Mouse (Mus musculus) thymus, adult 2 months (tissue): Measurements from ENCODE around the gene Atad3a. TPM values are rescaled to one million over a fixed set of nuclear protein-coding genes. Genes with fewer than 3 reads are reported as not detected.

Experiments used
- DNase-seq: peaks from one replicate; pipeline ENCODE4 v3.0.0; 2021
- H3K27ac ChIP-seq: fragments of 200-500 bp; 2 replicates; pipeline ENCODE4 v1.5.1; 2012; ENCODE audit warnings: low read length, control low read depth; ENCODE audit not compliant: control insufficient read depth, insufficient read depth
- H3K27me3 ChIP-seq: fragments of 200-500 bp; 2 replicates; pipeline ENCODE4 v1.6.1; 2012; ENCODE audit warnings: mild to moderate bottlenecking, low read length, moderate library complexity, mixed read lengths; ENCODE audit not compliant: control insufficient read depth, insufficient read depth
- H3K36me3 ChIP-seq: fragments of 200-500 bp; 2 replicates; pipeline ENCODE4 v1.6.1; 2012; ENCODE audit warnings: mild to moderate bottlenecking, low read length, moderate library complexity; ENCODE audit not compliant: control insufficient read depth, insufficient read depth
- H3K4me1 ChIP-seq: fragments of 200-500 bp; replicated peaks from 2 replicates; pipeline ENCODE4 v1.6.1; 2012; ENCODE audit warnings: low read length; ENCODE audit not compliant: control insufficient read depth, insufficient read depth
- H3K4me3 ChIP-seq: fragments of 200-500 bp; 2 replicates; pipeline ENCODE4 v1.5.1; 2012; ENCODE audit warnings: mild to moderate bottlenecking, low read length, control low read depth, moderate library complexity; ENCODE audit not compliant: control insufficient read depth, insufficient read depth
- CTCF ChIP-seq: fragments of 200-500 bp; IDR thresholded peaks from 2 replicates; pipeline ENCODE4 v1.5.1; 2012; ENCODE audit warnings: mild to moderate bottlenecking, control low read depth, low read length, moderate library complexity, borderline replicate concordance; ENCODE audit not compliant: control insufficient read depth, poor library complexity, insufficient read depth; ENCODE audit errors: extremely low read depth
- POLR2A ChIP-seq: fragments of 200-500 bp; IDR thresholded peaks from 2 replicates; pipeline ENCODE4 v1.6.1; 2012; ENCODE audit warnings: mild to moderate bottlenecking, low read length, control low read depth, moderate library complexity; ENCODE audit not compliant: control insufficient read depth, poor library complexity, insufficient read depth; ENCODE audit errors: extremely low read depth
- WGBS: fragments of 180-500 bp; shearing (Covaris S2); methylation state at CpG from one replicate; pipeline ENCODE4 v1.1.7; 2018; 5-methylcytosine and 5-hydroxymethylcytosine counted together
- polyA plus RNA-seq: library from polyadenylated mRNA; depleted of rRNA; stranded (reverse); fragments of >200 nt; gene quantifications from 2 replicates; pipeline ENCODE4 v1.2.3, GENCODE M21; 2012

The Atad3a gene
- polyA plus RNA-seq, 1 experiment, result 87.0 TPM

- peak overlapping the region; percentile 41 for H3K4me3 ChIP-seq
- H3K36me3 ChIP-seq, result no peaks in the 10 kb centered on the region
- H3K27me3 ChIP-seq, result no peaks in the 10 kb centered on the region
- whole genome bisulfite sequencing, result 2% methylated on average over 39 of the region's 39 CpGs
- 0 out of 2 replicates have a peak, but pooled peaks have one; percentile 17 for TF ChIP-seq POLR2A
- TF ChIP-seq CTCF, result peak; percentile 99
- no peak overlapping the region for H3K27ac ChIP-seq
- peak; percentile 81 for DNase-seq
- peaks cover 13% of the 10 kb centered on the region for H3K4me1 ChIP-seq
Measured at GRCm38 (mm10) chr4:155769880-155770512, 9.1 kb upstream of the Atad3a start.

GRCm38 (mm10) chr4:155769496-155769879 lies 8.6 kb upstream of the Atad3a start:
- Histone ChIP-seq H3K27ac (no peak overlapping the region), H3K27me3 (no peaks in the 10 kb centered on the region), H3K36me3 (no peaks in the 10 kb centered on the region), H3K4me3 (no peak overlapping the region), H3K4me1 (peaks cover 9% of the 10 kb centered on the region)
- 83% methylated on average over 5 of the region's 5 CpGs for WGBS
- no peak for TF ChIP-seq POLR2A
- DNase-seq, result no peak

GRCm38 (mm10) chr4:155762357-155762756 lies 1.5 kb upstream of the Atad3a start:
- H3K27ac ChIP-seq, result no peak overlapping the region
- WGBS, result 97% methylated on average over 3 of the region's 3 CpGs
- no peak for TF ChIP-seq POLR2A
- no peak for TF ChIP-seq CTCF
- H3K27me3 ChIP-seq, result no peaks in the 10 kb centered on the region
- H3K36me3 ChIP-seq, result no peaks in the 10 kb centered on the region
- no peak overlapping the region for H3K4me3 ChIP-seq
- DNase-seq, result no peak
- H3K4me1 ChIP-seq, result peaks cover 9% of the 10 kb centered on the region

GRCm38 (mm10) chr4:155761356-155762099 lies 635 bp upstream of the Atad3a start:
- no peaks in the 10 kb centered on the region for H3K36me3 ChIP-seq
- TF ChIP-seq POLR2A, result no peak
- no peak for TF ChIP-seq CTCF
- H3K4me1 ChIP-seq, result peaks cover 9% of the 10 kb centered on the region
- peak overlapping the region; percentile 62 for H3K4me3 ChIP-seq
- no peaks in the 10 kb centered on the region for H3K27me3 ChIP-seq
- no peak for DNase-seq
- no peak overlapping the region for H3K27ac ChIP-seq
- WGBS, result 3% methylated on average over 28 of the region's 28 CpGs

- H3K36me3 ChIP-seq, result no peaks in the 10 kb centered on the region
- 2% methylated on average over 10 of the region's 10 CpGs for WGBS
- H3K27ac ChIP-seq, result no peak overlapping the region
- H3K4me3 ChIP-seq, result peak overlapping the region; percentile 62
- no peaks in the 10 kb centered on the region for H3K27me3 ChIP-seq
- no peak for TF ChIP-seq CTCF
- H3K4me1 ChIP-seq, result peaks cover 9% of the 10 kb centered on the region
- peak; percentile 47 for DNase-seq
Measured at GRCm38 (mm10) chr4:155759862-155760612, 856 bp downstream of the Atad3a start.

GRCm38 (mm10) chr4:155757011-155757410 lies 3.9 kb downstream of the Atad3a start:
- no peak for DNase-seq
- Histone ChIP-seq H3K36me3 (peaks cover 4% of the 10 kb centered on the region; the same call in 1 of the 2 replicates), H3K27ac (no peak overlapping the region), H3K4me3 (no peak overlapping the region), H3K4me1 (peaks cover 9% of the 10 kb centered on the region), H3K27me3 (no peaks in the 10 kb centered on the region)
- WGBS, result 96% methylated on average over 12 of the region's 12 CpGs
- no peak for TF ChIP-seq POLR2A
- TF ChIP-seq CTCF, result no peak
